Mouse (Mus musculus) frontal cortex, postnatal 10 days (tissue): ENCODE results near the gene Eya4.

Experiments used
- DNase-seq, 2 experiments: peaks; one replicate each; pipeline ENCODE4 v3.0.0; 2022; ENCODE audit warnings: low spot score in 2 of 2, mixed read lengths in 1 of 2

Eya4 gene

GRCm38 (mm10) chr10:23073431-23073830, 277.2 kb downstream of the Eya4 start:
- DNase-seq = no peak

GRCm38 (mm10) chr10:23063637-23064036, 286.9 kb downstream of the Eya4 start:
- no peak for DNase-seq

- no peak for DNase-seq
Measured at GRCm38 (mm10) chr10:23062719-23063118, 287.9 kb downstream of the Eya4 start.

GRCm38 (mm10) chr10:23060694-23061060, 289.9 kb downstream of the Eya4 start:
- DNase-seq = no peak

GRCm38 (mm10) chr10:23060041-23060693, 290.4 kb downstream of the Eya4 start:
- no peak for DNase-seq

GRCm38 (mm10) chr10:23053379-23053915, 297.1 kb downstream of the Eya4 start:
- DNase-seq = no peak
